ENCODE assay signal across 12 mouse cellular contexts in the genomic region with DNA sequence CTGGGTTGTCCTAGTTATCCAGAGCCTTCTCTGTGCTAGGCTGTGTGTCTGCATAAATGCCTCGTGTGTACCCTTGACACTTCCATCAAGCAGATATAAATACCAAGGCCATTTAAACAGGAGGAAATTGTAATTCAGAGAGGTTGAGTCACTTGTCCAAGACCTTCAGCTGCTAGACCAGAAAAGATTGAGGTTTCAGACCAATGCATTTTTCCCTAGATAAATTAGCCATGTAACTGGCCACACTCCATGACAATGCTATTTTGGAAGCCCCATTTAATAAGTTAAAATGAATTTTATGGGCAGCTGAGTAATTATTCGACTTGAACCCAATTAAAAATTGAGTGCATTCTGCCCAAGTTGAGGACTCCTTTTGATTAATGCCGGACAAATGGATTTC.
"Had no signal": no experiment of that assay in that cellular context is flagged by ENCODE, and none has a peak within 500 bp of the region (broad histone marks: within the 10 kb centered on the region; RNA-seq: fewer than 3 reads in every experiment).

No protein-coding gene starts in this region.

- DNase-seq: left cerebral cortex, postnatal 4 days; liver; liver, embryonic 13.5 days; liver, postnatal 0 days; lung, adult 18-20 months; lung, adult 2 months; lung, embryonic 14.5 days; lung, postnatal 10 days; lung, postnatal 14 days; lung, postnatal 36 days; lung, postnatal 4 days; midbrain, embryonic 14.5 days had no signal
